24 mouse cellular contexts compared by ENCODE assay signal in the genomic region with DNA sequence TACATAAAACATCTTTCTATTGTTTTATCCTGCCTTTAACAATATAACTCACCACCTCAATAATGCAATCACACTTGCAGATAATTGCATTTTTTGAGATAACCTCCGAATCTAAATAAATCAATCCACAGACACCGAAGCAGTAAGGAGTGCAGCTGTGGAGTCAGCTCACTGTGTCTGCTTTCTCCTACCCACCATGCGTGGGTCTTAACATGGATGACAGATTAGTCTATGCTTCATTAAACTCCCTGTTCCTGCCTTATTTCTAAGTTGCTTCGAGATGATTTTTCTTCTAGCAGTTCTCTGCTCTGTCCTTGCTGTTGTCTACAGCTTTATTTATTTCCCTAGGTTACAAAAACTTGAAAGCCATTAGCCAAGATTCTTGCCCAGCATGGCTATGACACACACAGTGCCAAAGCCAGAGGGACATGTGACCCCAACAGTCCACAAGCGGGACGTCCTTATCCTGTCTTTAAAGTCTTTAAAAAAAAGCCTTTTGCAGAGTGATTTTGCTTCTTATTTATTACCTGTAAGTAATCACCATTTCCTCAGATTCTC.
A peak's percentile ranks its signal among the peaks of the same experiment; 100 is the strongest.
DNase-seq lines count a peak whose midpoint lies in the region; ATAC-seq and TF ChIP-seq lines count a peak whose summit lies in the region.
"Had no signal": no experiment of that assay in that cellular context is flagged by ENCODE, and none has a peak within 500 bp of the region (broad histone marks: within the 10 kb centered on the region; RNA-seq: fewer than 3 reads in every experiment).

No protein-coding gene starts in this region.

- peak; percentile 77; the same call in 1 of the 2 replicates for ATAC-seq in kidney, embryonic 14.5 days (ENCODE audit: low FRiP score, low TSS enrichment)
- no peak for ATAC-seq in kidney, postnatal 0 days (replicated peaks; ENCODE audit: low FRiP score, low read depth)
- ATAC-seq: forebrain, embryonic 15.5 days; Patski had no signal

- H3K27me3 ChIP-seq in kidney, embryonic 14.5 days (ENCODE audit: control insufficient read depth, insufficient read depth, low read length), result no peaks in the 10 kb centered on the region
- no peaks in the 10 kb centered on the region for H3K27me3 ChIP-seq in kidney, postnatal 0 days (ENCODE audit: insufficient read depth, low read length)
- H3K27me3 ChIP-seq: embryonic facial prominence, embryonic 13.5 days; forebrain, embryonic 12.5 days; forebrain, embryonic 15.5 days; hindbrain, embryonic 12.5 days; hindbrain, embryonic 15.5 days had no signal

- H3K9ac ChIP-seq in kidney, embryonic 14.5 days (ENCODE audit: low read depth, low read length), result no peak overlapping the region
- no peak overlapping the region for H3K9ac ChIP-seq in kidney, postnatal 0 days (ENCODE audit: low read depth, low read length)
- H3K9ac ChIP-seq: embryonic facial prominence, embryonic 13.5 days; forebrain, embryonic 12.5 days; forebrain, embryonic 15.5 days; hindbrain, embryonic 12.5 days; hindbrain, embryonic 15.5 days had no signal

- no peaks in the 10 kb centered on the region for H3K4me1 ChIP-seq in kidney, embryonic 14.5 days (ENCODE audit: control insufficient read depth, insufficient read depth, low read length)
- H3K4me1 ChIP-seq in kidney, postnatal 0 days (replicated peaks; ENCODE audit: insufficient read depth, low read length), result no peaks in the 10 kb centered on the region
- H3K4me1 ChIP-seq: embryonic facial prominence, embryonic 10.5 days; embryonic facial prominence, embryonic 13.5 days; heart, embryonic 10.5 days; hindbrain, embryonic 15.5 days had no signal

- 29% methylated on average over 6 of the region's 6 CpGs for WGBS in kidney, embryonic 14.5 days
- WGBS in kidney, postnatal 0 days, result 22% methylated on average over 6 of the region's 6 CpGs

- no peak overlapping the region for H3K4me2 ChIP-seq in kidney, embryonic 14.5 days (replicated peaks; ENCODE audit: low read depth, low read length)
- no peak overlapping the region for H3K4me2 ChIP-seq in kidney, postnatal 0 days (ENCODE audit: low read length)
- H3K4me2 ChIP-seq: embryonic facial prominence, embryonic 13.5 days; forebrain, embryonic 12.5 days; forebrain, embryonic 15.5 days; hindbrain, embryonic 12.5 days; hindbrain, embryonic 15.5 days had no signal

- no peak for TF ChIP-seq CTCF in kidney, postnatal 0 days (IDR thresholded peaks at IDR 0.05; ENCODE audit: low read depth)

- H3K9me3 ChIP-seq in kidney, embryonic 14.5 days (ENCODE audit: control insufficient read depth, low read length), result no peaks in the 10 kb centered on the region
- no peaks in the 10 kb centered on the region for H3K9me3 ChIP-seq in kidney, postnatal 0 days (replicated peaks; ENCODE audit: low read length)
- H3K9me3 ChIP-seq: embryonic facial prominence, embryonic 10.5 days; embryonic facial prominence, embryonic 13.5 days; forebrain, embryonic 12.5 days; forebrain, embryonic 15.5 days; heart, embryonic 10.5 days; hindbrain, embryonic 12.5 days; hindbrain, embryonic 15.5 days had no signal

- no peaks in the 10 kb centered on the region for H3K36me3 ChIP-seq in kidney, embryonic 14.5 days (ENCODE audit: control insufficient read depth, insufficient read depth, low read length)
- no peaks in the 10 kb centered on the region for H3K36me3 ChIP-seq in kidney, postnatal 0 days (ENCODE audit: insufficient read depth, low read length)
- H3K36me3 ChIP-seq: embryonic facial prominence, embryonic 10.5 days; embryonic facial prominence, embryonic 13.5 days; forebrain, embryonic 12.5 days; forebrain, embryonic 15.5 days; heart, embryonic 10.5 days; hindbrain, embryonic 12.5 days; hindbrain, embryonic 15.5 days had no signal

- H3K4me3 ChIP-seq in kidney, embryonic 14.5 days (ENCODE audit: low read length), result no peak overlapping the region
- no peak overlapping the region for H3K4me3 ChIP-seq in kidney, postnatal 0 days (replicated peaks; ENCODE audit: low read depth, low read length)
- H3K4me3 ChIP-seq: embryonic facial prominence, embryonic 10.5 days; embryonic facial prominence, embryonic 13.5 days; erythroblast, embryonic 14.5 days; forebrain, embryonic 12.5 days; forebrain, embryonic 15.5 days; heart, adult 2 months; heart, embryonic 10.5 days; hindbrain, embryonic 12.5 days; hindbrain, embryonic 15.5 days had no signal

- DNase-seq in adrenal gland, adult 2 months, result peak; percentile 38
- DNase-seq in adrenal gland, adult 18-20 months (ENCODE audit: low spot score in 2 of 2), result no peak
- no peak for DNase-seq in kidney, postnatal 4 days
- peak; percentile 40 for DNase-seq in kidney, postnatal 0 days (ENCODE audit: low spot score)
- no peak for DNase-seq in kidney, postnatal 25 days
- DNase-seq in right cerebral cortex, postnatal 25 days, result no peak
- DNase-seq: adrenal gland, postnatal 10 days; cerebellum, adult 11-12 months; cerebellum, adult 8-10 months; cerebellum, postnatal 10 days; cerebellum, postnatal 36 days; embryo, embryonic 11 days; gastrocnemius, postnatal 25 days; heart, adult 2 months had no signal

- no peak overlapping the region for H3K27ac ChIP-seq in kidney, embryonic 14.5 days (ENCODE audit: low read depth, low read length)
- no peak overlapping the region for H3K27ac ChIP-seq in kidney, postnatal 0 days
- H3K27ac ChIP-seq: embryonic facial prominence, embryonic 10.5 days; embryonic facial prominence, embryonic 13.5 days; forebrain, embryonic 12.5 days; forebrain, embryonic 15.5 days; heart, adult 2 months; heart, embryonic 10.5 days; hindbrain, embryonic 12.5 days; hindbrain, embryonic 15.5 days had no signal

Comparison
In these comparisons a context has a peak if more than half of its experiments do, and no peak if none do; other contexts are left out.
1. DNase-seq: peak in adrenal gland, adult 2 months (single experiment) and kidney, postnatal 0 days (single experiment); none in adrenal gland, adult 18-20 months (0 of 2), kidney, postnatal 4 days (0 of 2), kidney, postnatal 25 days (0 of 2) and right cerebral cortex, postnatal 25 days (single experiment).